Mouse (Mus musculus): ENCODE measurements around the gene Prdm8. TPM values are rescaled to one million over a fixed set of nuclear protein-coding genes. Genes with fewer than 3 reads are reported as not detected.

Gene Prdm8
- polyA plus RNA-seq, 1 experiment from 2014 or later, result 2.0 TPM

- Histone ChIP-seq H3K4me3 (replicated peaks) (no peak overlapping the region), H3K4me2 (replicated peaks) (no peak overlapping the region), H3K9ac (replicated peaks) (no peak overlapping the region), H3K36me3 (no peaks in the 10 kb centered on the region), H3K27ac (no peak overlapping the region), H3K27me3 (no peaks in the 10 kb centered on the region), H3K4me1 (replicated peaks) (no peaks in the 10 kb centered on the region), H3K9me3 (no peaks in the 10 kb centered on the region)
- no peak for ATAC-seq
- 85% methylated on average over 6 of the region's 6 CpGs for WGBS
These were observed 71.5 kb downstream of the Prdm8 start for GRCm38 (mm10) chr5:98238466-98238865.

Other genes starting within 250 kb of the Prdm8 start
- 4.2 and 4.5 TPM in 2 replicates for gene Antxr2, start 136.2 kb upstream of the Prdm8 start, polyA plus RNA-seq (2015; fragmentation: Nextera tagmentation; extraction: Ambion mirVana)
- gene Fgf5, start 87.0 kb downstream of the Prdm8 start, polyA plus RNA-seq (2015; fragmentation: Nextera tagmentation; extraction: Ambion mirVana), result 0.99 and 1.3 TPM in 2 replicates
- gene Cfap299, start 162.1 kb downstream of the Prdm8 start, polyA plus RNA-seq (2015; fragmentation: Nextera tagmentation; extraction: Ambion mirVana), result 0.55 and 0.73 TPM in 2 replicates